In genomic region chr9:79527331-79527730, GRCm38 (mm10) we compare ENCODE assay signal across 17 mouse cellular contexts.
"Had no signal": no experiment of that assay in that cellular context is flagged by ENCODE, and none has a peak within 500 bp of the region (broad histone marks: within the 10 kb centered on the region; RNA-seq: fewer than 3 reads in every experiment).

No protein-coding gene starts in this region.

- H3K4me3 ChIP-seq: left cerebral cortex, adult 2 months; liver, embryonic 13.5 days; megakaryocyte, embryonic 14.5 days; midbrain, embryonic 10.5 days; midbrain, embryonic 13.5 days; myocyte; neural tube, embryonic 13.5 days had no signal

- H3K4me1 ChIP-seq: liver, embryonic 13.5 days; megakaryocyte, embryonic 14.5 days; midbrain, embryonic 13.5 days; neural tube, embryonic 13.5 days had no signal

- H3K9ac ChIP-seq: liver, embryonic 13.5 days; midbrain, embryonic 13.5 days; neural tube, embryonic 13.5 days had no signal

- H3K27ac ChIP-seq: left cerebral cortex, adult 2 months; liver, embryonic 13.5 days; midbrain, embryonic 10.5 days; midbrain, embryonic 13.5 days; neural tube, embryonic 13.5 days; stomach, postnatal 0 days had no signal

- H3K9me3 ChIP-seq: liver, embryonic 13.5 days; megakaryocyte, embryonic 14.5 days; midbrain, embryonic 10.5 days; midbrain, embryonic 13.5 days; neural tube, embryonic 13.5 days had no signal

- H3K36me3 ChIP-seq: liver, embryonic 13.5 days; midbrain, embryonic 10.5 days; midbrain, embryonic 13.5 days; neural tube, embryonic 13.5 days had no signal

- ATAC-seq: intestine, postnatal 0 days; midbrain, embryonic 13.5 days; midbrain, embryonic 16.5 days had no signal

- DNase-seq: layer of hippocampus, postnatal 36 days; liver, embryonic 13.5 days; lung, adult 2 months; retina, postnatal 1 day; right cerebral cortex, postnatal 25 days; thymus, adult 2 months; thymus, postnatal 14 days; thymus, postnatal 4 days had no signal

- H3K27me3 ChIP-seq: liver, embryonic 13.5 days; megakaryocyte, embryonic 14.5 days; midbrain, embryonic 13.5 days; neural tube, embryonic 13.5 days had no signal

- H3K4me2 ChIP-seq: liver, embryonic 13.5 days; midbrain, embryonic 13.5 days; neural tube, embryonic 13.5 days had no signal
